Mouse (Mus musculus): ENCODE data around the gene Cacna2d3. TPM values are rescaled to one million over a fixed set of nuclear protein-coding genes. Genes with fewer than 3 reads are reported as not detected.

Gene Cacna2d3
- total and polyA plus RNA-seq, 3 experiments = 0.61 to 0.78 (median 0.70) TPM

DNA sequence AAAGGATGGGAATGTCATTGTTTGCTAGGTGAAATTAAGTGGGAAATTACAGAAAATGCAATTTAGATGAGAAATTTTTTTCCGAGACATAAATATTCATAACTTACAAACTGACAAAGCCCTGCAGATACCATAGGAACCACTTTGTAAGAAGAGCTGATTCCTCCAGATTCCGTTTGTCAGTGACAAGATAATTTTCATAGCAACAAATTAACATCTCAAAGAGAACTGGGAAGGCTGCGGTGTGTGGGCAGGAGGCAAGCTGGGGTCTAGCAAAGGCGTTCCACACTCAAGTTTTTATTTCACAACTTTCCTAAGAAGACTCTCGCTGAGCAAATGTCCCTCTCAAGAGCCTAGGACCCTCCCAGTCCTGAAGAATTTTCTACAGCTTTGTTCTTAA lies 71.1 kb downstream of the Cacna2d3 start:
- no peaks in the 10 kb centered on the region for H3K4me1 ChIP-seq (ENCODE audit: control insufficient read depth, insufficient read depth, low read length)
- no peak overlapping the region for H3K9ac ChIP-seq (ENCODE audit: low read depth, low read length)
- WGBS = 62% methylated on average over 5 of the region's 5 CpGs
- TF ChIP-seq CTCF (IDR thresholded peaks at IDR 0.05) = no peak
- H3K36me3 ChIP-seq (ENCODE audit: control insufficient read depth, insufficient read depth, low read length) = no peaks in the 10 kb centered on the region
- no peaks in the 10 kb centered on the region for H3K79me2 ChIP-seq (replicated peaks; ENCODE audit: control insufficient read depth, insufficient read depth, low read length)
- no peak for DNase-seq
- intact Hi-C loops (cut with DNase I) = no loop called here
- H3K27me3 ChIP-seq (ENCODE audit: control insufficient read depth, insufficient read depth, low read length) = no peaks in the 10 kb centered on the region
- H3K27ac ChIP-seq = no peak overlapping the region
- no peak overlapping the region for H3K4me3 ChIP-seq

DNA sequence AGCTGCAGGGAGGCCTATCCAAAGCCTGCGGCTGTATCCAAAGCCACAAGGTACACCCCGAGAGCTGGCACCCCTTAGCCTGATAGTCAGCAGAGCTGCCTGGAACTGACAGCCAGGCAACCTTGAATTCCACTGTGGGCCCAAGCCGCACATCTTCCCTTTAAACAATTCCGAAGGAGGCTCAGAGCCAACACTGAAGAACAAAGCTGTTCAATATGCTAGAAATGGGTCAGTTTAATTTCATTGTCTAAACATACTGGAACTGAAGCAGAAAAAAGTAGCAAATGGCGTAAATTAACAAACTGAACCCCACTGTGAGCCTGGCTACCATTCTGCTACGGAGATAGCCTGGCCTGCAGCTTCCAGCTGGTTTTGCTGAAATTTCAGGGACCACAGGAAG lies 72.9 kb downstream of the Cacna2d3 start:
- DNase-seq = no peak
- no peaks in the 10 kb centered on the region for H3K27me3 ChIP-seq (ENCODE audit: control insufficient read depth, insufficient read depth, low read length)
- no peak overlapping the region for H3K4me3 ChIP-seq
- H3K36me3 ChIP-seq (ENCODE audit: control insufficient read depth, insufficient read depth, low read length) = no peaks in the 10 kb centered on the region
- WGBS = 67% methylated on average over 6 of the region's 6 CpGs
- TF ChIP-seq EP300 (IDR thresholded peaks at IDR 0.05; ENCODE audit: insufficient read depth, low read depth, low read length) = no peak
- no peak for TF ChIP-seq POLR2A (IDR thresholded peaks at IDR 0.05; ENCODE audit: insufficient read depth, low read depth, low read length)
- no peak for TF ChIP-seq CTCF (IDR thresholded peaks at IDR 0.05)
- no peak overlapping the region for H3K9ac ChIP-seq (ENCODE audit: low read depth, low read length)
- intact Hi-C loops (cut with DNase I) = no loop called here
- H3K79me2 ChIP-seq (replicated peaks; ENCODE audit: control insufficient read depth, insufficient read depth, low read length) = no peaks in the 10 kb centered on the region
- no peak overlapping the region for H3K27ac ChIP-seq
- H3K4me1 ChIP-seq (ENCODE audit: control insufficient read depth, insufficient read depth, low read length) = no peaks in the 10 kb centered on the region

GRCm38 (mm10) chr14:29645421-29645820 lies 76.2 kb downstream of the Cacna2d3 start:
- intact Hi-C loops (cut with DNase I) = no loop called here

DNA sequence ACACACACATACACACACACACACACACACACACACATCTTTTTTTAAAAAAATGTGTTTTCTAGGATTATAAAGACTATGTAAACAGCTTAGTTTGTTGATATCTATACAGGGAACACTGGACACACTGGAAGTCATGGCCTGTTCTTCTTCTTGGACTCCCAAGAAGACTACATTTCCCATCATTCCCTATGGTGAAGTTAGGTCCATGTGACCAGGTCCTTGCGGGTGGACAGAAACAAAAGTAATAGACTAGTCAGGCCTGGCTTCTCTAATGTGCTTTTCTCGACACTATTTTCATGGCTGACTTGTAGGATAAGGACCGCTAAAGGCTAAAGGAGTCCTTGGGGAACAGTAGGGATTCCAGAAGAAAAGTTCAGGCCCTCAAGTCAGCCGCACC lies 78.4 kb downstream of the Cacna2d3 start:
- H3K4me3 ChIP-seq = no peak overlapping the region
- intact Hi-C loops (cut with DNase I) = no loop called here
- TF ChIP-seq EP300 (IDR thresholded peaks at IDR 0.05; ENCODE audit: insufficient read depth, low read depth, low read length) (no peak), POLR2A (IDR thresholded peaks at IDR 0.05; ENCODE audit: insufficient read depth, low read depth, low read length) (no peak), CTCF (IDR thresholded peaks at IDR 0.05) (no peak)
- H3K79me2 ChIP-seq (replicated peaks; ENCODE audit: control insufficient read depth, insufficient read depth, low read length) = no peaks in the 10 kb centered on the region
- H3K27me3 ChIP-seq (ENCODE audit: control insufficient read depth, insufficient read depth, low read length) = no peaks in the 10 kb centered on the region
- no peak overlapping the region for H3K27ac ChIP-seq
- H3K36me3 ChIP-seq (ENCODE audit: control insufficient read depth, insufficient read depth, low read length) = no peaks in the 10 kb centered on the region
- DNase-seq = no peak
- no peaks in the 10 kb centered on the region for H3K4me1 ChIP-seq (ENCODE audit: control insufficient read depth, insufficient read depth, low read length)
- H3K9ac ChIP-seq (ENCODE audit: low read depth, low read length) = no peak overlapping the region
- WGBS = 77% methylated on average over 4 of the region's 4 CpGs

More at GRCm38 (mm10) chr14:29645421-29645820, 76.2 kb downstream of the Cacna2d3 start:
- no peak for TF ChIP-seq CTCF (IDR thresholded peaks at IDR 0.05)
- no peak for TF ChIP-seq EP300 (IDR thresholded peaks at IDR 0.05; ENCODE audit: insufficient read depth, low read depth, low read length)
- no peak for TF ChIP-seq POLR2A (IDR thresholded peaks at IDR 0.05; ENCODE audit: insufficient read depth, low read depth, low read length)
- Histone ChIP-seq H3K27ac (no peak overlapping the region), H3K79me2 (replicated peaks; ENCODE audit: control insufficient read depth, insufficient read depth, low read length) (no peaks in the 10 kb centered on the region), H3K9ac (ENCODE audit: low read depth, low read length) (no peak overlapping the region), H3K27me3 (ENCODE audit: control insufficient read depth, insufficient read depth, low read length) (no peaks in the 10 kb centered on the region), H3K36me3 (ENCODE audit: control insufficient read depth, insufficient read depth, low read length) (no peaks in the 10 kb centered on the region), H3K4me3 (no peak overlapping the region), H3K4me1 (ENCODE audit: control insufficient read depth, insufficient read depth, low read length) (no peaks in the 10 kb centered on the region)
- no peak for DNase-seq
- WGBS = 64% methylated on average over 11 of the region's 11 CpGs

DNA sequence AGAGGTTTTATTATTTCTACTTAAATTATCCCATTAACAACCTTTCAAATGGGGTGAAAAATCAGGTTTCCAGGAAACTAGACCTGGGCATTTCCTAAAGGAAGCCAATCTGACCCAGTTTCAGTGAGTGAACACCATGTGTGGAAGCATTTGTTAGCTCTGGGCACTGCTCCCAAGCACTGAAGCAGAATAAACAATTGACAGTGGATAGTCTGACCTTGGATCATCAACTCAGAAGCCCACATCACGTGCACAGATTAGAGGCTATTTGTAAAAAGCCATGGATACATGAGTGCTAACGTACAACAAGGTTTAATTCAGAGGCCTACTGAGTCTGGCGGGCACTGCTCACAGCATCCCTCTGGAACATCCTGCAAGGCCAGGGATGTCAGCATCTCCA lies 82.4 kb downstream of the Cacna2d3 start:
- no peaks in the 10 kb centered on the region for H3K4me1 ChIP-seq (ENCODE audit: control insufficient read depth, insufficient read depth, low read length)
- no peak overlapping the region for H3K27ac ChIP-seq
- H3K36me3 ChIP-seq (ENCODE audit: control insufficient read depth, insufficient read depth, low read length) = no peaks in the 10 kb centered on the region
- WGBS = 69% methylated on average over 3 of the region's 3 CpGs
- DNase-seq = no peak
- no peaks in the 10 kb centered on the region for H3K27me3 ChIP-seq (ENCODE audit: control insufficient read depth, insufficient read depth, low read length)
- TF ChIP-seq POLR2A (IDR thresholded peaks at IDR 0.05; ENCODE audit: insufficient read depth, low read depth, low read length) = no peak
- TF ChIP-seq EP300 (IDR thresholded peaks at IDR 0.05; ENCODE audit: insufficient read depth, low read depth, low read length) = no peak
- no peak for TF ChIP-seq CTCF (IDR thresholded peaks at IDR 0.05)
- no peak overlapping the region for H3K4me3 ChIP-seq
- no peaks in the 10 kb centered on the region for H3K79me2 ChIP-seq (replicated peaks; ENCODE audit: control insufficient read depth, insufficient read depth, low read length)
- intact Hi-C loops (cut with DNase I) = no loop called here
- H3K9ac ChIP-seq (ENCODE audit: low read depth, low read length) = no peak overlapping the region

DNA sequence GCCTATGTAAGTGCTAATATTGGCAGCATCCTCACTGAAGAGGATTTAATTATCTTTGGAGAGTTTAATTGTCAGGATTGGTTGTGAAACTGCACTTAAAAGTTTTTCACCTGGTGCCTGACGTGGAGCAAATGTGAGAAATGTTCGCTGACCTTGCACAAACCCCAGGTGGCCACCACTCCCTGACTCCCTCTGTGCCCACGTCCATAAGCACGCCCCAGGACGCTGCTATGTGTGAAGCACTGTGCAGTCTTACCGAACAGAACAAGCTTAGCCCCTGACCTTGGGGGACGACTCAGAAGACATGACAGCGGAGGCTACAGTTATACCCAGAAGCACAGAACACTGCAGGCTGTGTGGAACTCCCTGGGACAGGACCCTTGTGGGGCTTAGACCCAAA lies 93.5 kb downstream of the Cacna2d3 start:
- Histone ChIP-seq H3K4me3 (no peak overlapping the region), H3K9ac (ENCODE audit: low read depth, low read length) (no peak overlapping the region), H3K79me2 (replicated peaks; ENCODE audit: control insufficient read depth, insufficient read depth, low read length) (no peaks in the 10 kb centered on the region), H3K27me3 (ENCODE audit: control insufficient read depth, insufficient read depth, low read length) (peaks cover 1% of the 10 kb centered on the region; the same call in 1 of the 2 replicates), H3K27ac (no peak overlapping the region), H3K4me1 (ENCODE audit: control insufficient read depth, insufficient read depth, low read length) (no peaks in the 10 kb centered on the region), H3K36me3 (ENCODE audit: control insufficient read depth, insufficient read depth, low read length) (no peaks in the 10 kb centered on the region)
- TF ChIP-seq EP300 (IDR thresholded peaks at IDR 0.05; ENCODE audit: insufficient read depth, low read depth, low read length) = no peak
- no peak for TF ChIP-seq CTCF (IDR thresholded peaks at IDR 0.05)
- TF ChIP-seq POLR2A (IDR thresholded peaks at IDR 0.05; ENCODE audit: insufficient read depth, low read depth, low read length) = no peak
- WGBS = 68% methylated on average over 8 of the region's 8 CpGs
- no peak for DNase-seq
- intact Hi-C loops (cut with DNase I) = no loop called here
